Mouse (Mus musculus) adrenal gland, postnatal 25 days (tissue): ENCODE measurements around the gene Ralgapa2. TPM values are rescaled to one million over a fixed set of nuclear protein-coding genes. Genes with fewer than 3 reads are reported as not detected.

Experiments used
- DNase-seq: peaks from one replicate; pipeline ENCODE4 v3.0.0; 2021; ENCODE audit warnings: mixed read lengths
- total RNA-seq: library from RNA; stranded (reverse); gene quantifications from 2 replicates; pipeline ENCODE4 v1.2.3, GENCODE M21; 2021

The Ralgapa2 gene
- total RNA-seq, 1 experiment from 2014 or later, result 32.3 TPM

DNA sequence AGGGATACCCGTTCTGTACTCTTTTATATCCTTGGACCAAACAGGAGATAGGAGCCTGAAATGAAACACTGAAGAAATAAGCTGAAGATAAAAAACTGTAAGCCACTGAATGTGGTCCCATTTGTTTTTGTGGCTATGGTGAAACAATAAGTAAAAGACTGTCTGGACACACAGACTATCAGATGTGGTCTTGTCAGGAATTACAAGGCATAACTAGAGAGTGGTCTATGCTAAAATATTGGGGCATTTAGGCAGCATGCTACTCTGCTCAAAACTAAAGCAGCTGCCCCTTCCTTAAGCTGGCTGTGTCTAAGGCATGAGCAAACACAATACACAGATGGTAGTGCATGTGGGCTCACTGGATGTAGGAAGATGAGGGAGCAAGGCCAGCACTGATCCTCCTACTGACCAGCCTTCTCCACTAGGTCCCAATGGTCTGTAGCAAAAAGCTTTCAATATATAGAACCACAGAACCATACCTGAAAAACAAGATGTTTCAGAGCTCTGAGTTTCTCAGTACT is 211.6 kb downstream of the Ralgapa2 start:
- DNase-seq, result no peak

DNA sequence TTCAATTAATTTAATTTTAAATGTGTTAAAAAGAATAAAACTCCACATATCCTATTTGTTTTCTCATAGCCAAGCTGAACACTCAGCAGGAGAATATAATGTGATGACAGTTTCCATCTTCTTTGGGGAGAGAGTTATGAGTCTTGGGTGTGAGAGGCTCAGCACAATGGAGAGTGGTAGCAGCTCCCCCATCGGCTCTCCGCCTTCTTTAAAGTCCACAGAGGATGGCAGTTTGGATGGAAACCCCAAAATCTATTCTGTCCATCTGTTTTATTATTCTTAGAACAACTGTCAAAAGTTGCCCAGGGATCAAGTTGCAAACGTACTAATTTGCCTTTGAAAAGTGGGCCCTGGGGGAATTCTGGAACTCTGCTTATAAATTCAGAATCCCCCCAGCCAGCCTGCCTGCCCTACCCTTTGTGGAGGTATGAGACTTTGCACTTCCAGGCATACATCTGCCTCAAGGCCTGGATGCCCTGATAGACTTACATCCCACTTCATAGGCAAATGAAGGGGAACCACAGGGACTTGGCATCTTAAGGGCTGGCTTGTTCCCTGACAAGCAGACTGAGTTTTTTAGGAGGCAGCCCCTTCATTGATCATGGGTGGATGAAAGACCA is 212.2 kb downstream of the Ralgapa2 start:
- DNase-seq, result no peak

DNA sequence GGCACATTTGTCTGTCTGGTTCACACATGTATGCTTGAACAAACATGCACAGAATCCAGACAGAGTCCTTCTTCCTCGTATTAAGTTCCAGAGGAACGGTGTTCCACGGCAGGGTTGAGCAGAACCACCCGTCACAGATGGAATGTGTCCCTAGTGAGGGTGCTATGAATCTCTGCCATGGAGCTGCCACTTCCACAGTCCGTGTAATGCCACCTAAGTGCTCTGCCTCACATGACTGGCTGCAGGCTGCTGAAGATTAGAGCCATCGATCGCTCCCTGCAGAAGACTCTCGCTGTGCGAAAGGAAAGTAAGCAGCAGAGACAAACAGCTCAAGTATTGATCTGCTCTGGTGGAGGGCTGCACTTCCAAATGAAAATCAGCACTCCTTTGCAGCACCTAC is 218.6 kb downstream of the Ralgapa2 start:
- no peak for DNase-seq

DNA sequence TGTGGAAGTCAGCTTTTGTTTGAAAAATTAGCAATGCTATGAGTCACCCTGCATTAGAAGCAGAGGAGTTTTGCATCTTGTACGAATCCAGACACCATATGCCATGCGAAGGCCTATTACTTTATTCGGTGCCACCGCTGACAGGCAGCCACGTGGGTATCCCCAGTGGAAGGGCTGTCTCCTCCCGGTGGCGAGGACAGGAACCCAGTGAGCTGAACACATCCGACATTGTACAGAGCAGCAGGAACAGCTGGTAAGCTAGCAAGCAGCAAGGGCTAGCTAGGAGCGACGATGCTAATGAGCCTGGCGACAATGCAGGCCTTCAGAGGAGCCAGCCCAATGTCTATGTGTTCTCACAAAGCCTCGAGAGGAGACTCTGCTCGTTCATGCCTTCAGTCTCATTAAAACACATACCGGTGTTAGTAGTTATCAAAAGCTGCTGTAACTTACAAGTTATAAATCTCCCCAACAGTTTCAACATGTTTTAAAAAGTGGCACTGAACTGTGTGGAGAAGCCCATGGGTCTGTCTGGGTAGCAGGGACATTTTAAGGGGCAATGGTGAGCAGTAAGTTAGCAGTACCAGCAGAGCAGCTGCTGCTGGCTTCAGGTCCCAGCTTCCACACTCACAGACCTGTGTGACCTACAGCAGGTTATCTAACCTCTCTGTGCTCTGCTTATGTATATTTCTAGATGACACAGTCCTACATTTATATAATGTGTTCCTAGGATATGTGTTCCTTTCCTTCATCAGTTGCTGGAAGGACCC is 221.1 kb downstream of the Ralgapa2 start:
- DNase-seq, result no peak

DNA sequence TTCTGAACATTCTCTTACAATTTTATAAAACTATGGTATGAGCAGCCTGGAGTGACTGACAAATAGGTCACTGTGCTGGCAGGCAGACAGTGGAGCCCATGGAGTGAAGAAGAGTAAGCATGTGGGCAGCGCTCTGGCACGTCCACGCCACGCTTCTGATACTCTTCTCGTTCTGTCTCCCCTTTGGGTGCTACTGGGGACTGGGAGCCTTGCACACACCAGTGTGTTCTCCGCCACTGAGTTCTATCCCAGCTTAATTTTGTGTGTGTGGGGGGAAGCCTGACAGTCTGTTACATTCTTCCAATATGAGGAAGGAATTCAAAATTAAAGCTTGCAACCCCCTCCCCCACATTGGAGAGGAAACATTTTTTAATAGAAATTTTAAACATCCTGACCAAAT is 221.8 kb downstream of the Ralgapa2 start:
- no peak for DNase-seq

DNA sequence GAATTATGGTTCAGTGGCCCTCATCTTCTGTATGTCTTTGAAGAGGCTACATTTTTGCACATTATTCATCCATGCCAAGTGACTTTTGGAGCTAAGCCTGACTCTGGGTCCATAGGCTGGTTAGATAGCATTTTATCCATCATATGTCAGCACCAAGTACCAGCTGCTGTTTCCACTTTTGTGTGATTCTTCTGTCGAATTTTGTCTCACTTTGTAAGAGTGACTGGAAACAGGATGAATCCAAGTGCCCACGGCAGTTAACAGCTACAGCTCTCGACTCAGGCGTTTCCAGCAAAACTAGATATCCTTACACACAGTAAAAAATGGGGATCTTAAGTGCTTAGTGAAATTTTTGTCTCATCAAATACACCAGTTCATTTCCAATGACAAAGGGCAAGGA is 222.8 kb downstream of the Ralgapa2 start:
- no peak for DNase-seq

DNA sequence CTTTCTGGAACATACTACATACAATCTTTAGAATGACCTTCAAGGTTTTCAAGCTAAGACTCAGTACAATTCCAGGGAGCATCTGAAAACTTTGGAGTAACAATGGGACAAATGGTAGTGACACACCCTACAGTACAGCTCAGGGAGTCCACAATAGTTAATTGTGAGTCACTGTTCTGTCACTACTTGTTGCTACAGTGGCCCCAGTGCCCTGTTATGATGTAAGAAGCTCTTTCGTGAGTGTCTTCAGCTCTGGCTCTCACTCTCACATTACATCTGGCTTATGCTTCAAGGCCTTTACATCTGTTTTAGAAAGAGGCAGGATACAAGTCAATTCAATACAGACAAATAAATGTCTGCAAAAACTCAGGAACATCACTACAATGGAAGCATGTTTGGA is 223.8 kb downstream of the Ralgapa2 start:
- DNase-seq, result no peak

DNA sequence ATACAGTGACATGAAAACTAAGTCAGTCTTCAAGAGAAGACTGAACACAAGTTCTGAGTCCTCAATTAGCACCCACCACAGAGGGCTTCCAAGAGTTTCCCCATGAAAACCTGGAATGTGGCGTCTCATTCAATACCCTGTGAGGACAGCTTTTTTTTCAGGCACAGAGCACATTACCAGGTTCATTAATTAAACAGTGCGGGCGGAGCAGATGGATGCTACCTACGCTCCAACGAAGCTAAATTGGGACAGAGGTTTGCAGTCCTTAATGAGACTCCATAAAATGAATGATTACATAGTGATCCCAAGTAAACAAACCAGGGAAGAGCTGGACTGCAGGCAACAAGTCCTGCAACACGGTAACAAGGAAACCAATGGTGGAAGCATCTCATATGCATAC is 224.6 kb downstream of the Ralgapa2 start:
- DNase-seq, result no peak

DNA sequence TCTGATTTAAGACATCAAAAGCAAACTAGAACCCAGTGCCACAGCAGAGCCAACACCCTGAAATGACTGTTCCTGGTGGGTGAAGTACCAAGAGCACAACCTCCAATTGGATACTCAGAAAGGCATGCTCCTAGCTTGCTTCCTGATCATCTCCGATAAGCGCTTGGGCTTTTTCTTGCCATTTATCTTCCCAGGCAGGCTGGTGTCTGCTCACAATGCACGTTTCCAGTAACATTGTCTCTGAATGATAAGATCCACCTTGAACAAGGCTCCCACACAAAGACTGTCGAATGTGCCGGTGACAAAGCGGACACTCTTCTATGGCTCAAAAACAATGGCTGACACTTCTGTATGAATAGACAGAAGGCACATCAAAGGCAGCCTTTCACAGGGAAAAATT is 230.8 kb downstream of the Ralgapa2 start:
- no peak for DNase-seq

DNA sequence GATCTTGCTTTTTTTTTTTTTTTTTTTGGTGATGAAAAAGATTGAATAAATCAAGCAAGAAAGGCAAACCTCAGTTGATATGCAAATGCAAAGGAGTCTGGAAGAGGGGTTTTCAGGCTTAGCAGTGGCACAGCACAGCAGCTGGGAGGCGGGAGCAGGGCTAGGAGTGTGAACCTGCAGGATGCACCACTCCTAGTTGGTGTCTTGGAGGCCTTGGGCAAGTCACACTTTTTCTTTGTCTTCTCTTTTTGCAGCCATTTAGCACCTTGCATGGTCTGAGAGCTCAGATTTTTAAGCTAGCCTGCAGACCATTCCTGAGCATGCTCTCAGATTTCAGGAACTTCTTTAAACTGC is 231.2 kb downstream of the Ralgapa2 start:
- DNase-seq, result no peak

DNA sequence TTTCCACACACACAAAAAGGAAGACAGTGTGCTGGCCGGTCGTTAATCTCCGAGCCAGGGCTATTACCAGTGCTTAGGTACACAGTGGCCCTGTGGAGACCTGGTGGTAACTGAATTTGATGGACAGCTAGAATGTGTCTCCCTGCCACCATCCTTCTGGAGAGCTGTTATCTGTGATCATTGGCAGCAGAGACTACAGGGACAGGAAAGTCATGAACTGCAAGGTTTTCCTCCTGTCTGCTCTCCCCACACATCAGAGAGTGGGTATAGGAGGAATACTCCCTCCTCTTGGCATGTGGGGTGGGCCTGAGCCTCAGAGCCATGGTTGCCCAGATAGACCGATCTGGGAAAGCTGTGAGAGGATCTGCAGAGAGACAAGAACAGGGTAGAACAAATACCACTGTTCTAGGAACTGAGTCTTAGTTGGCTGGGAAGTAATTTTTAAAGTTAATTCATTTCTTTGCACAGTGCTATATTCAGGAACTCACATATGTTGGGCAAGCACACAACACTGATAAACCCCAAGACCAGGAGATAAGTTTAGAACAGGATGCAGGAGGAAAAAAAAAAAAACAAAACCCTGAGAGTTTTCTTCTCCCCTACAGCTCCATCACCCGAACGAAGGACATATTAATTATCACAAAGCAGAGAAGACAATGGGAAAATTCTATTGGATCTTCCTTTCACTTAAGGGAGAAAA is 231.8 kb downstream of the Ralgapa2 start:
- DNase-seq, result no peak

DNA sequence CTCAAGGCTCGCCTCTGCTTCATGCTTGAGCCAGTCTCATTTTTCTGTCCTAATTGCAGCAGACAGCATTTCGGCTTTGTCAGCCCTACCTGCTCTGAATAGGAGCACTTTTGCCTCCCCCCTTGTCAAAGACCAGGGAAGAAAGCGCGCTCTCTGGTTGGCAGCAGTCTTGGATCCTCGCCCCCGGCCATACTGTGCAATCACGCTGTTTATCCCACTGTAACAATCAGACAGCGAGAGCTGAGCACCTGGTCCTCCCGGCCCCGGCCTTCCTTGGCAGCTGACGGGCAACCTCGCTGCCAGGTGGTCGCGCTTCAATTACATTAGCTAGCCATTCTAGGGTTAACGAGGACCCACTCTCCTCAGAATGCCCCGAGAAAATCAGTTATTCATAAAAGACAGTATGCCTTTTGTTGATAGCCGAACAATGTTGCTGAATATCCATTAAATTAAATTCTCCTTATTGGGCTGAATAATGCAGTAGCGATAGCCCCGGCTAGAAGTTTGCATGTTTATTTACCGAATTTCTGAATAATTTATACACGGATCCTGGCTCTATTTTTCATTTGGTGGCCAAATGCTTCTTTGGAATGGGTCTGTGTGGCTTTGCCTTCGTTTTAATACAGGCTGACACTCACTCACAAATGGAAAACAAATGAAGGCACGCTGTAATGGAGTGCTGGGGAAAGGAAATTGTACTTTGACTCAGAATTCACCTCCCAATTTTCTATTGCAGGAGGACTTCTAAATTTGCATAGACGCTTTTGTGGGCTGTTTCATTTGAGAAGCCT is 232.5 kb downstream of the Ralgapa2 start:
- DNase-seq, result peak; percentile 13

DNA sequence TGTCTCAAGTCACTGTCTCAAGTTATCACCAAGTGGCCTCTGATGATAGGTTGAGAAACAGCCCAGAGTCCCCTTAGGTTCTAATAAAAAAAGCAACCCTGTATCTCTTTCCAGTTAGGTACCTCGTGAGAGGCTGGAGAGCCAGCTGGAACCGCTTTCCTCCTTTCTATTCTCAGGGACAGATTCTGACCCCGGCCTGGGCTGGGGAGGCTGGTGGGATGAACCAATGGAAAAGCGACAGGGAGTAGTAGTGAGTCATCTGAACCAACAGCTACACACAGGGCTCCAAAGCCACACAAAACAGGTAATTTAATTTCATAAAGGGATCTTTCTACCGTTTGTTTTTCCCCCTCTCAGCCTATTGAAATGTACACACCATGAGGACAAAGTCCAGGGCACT is 233.8 kb downstream of the Ralgapa2 start:
- DNase-seq, result no peak

DNA sequence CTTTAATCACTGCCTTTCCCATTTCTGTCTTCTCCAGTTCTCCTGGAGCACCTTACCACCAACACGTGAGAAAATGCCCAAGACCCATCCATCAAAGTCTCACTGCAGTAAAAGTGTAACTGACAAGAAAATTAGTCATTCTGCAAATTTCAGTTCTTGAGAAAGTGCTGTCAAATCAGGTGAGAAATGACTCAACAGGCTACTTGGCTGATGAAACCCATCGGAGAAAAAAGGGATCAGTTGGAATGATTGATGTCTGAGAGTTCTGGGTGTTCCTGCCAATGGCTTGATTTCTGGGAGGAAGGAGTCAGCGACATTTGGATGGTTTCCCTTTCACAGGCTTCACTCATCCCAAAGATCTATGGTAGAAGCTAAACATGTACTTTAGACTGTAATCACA is 245.6 kb downstream of the Ralgapa2 start:
- no peak for DNase-seq

DNA sequence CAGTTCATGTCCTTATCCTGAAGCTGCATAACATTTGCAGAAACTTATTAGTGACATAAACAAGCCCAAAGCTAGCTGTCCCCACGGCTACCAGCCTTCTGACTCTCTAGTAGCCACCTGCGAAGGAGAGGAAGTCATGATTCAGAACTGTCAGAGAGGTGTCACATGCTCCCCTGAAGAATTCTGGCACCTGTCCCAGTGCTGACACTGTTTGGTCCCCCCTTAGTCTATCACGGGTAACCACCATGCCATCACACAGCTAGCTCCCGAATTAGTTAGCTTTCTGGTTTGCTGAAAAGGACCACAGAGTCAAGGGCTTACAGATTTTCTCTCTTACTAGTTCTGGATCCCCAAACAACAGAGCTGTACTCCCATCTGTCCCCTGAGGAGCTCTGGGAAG is 247.1 kb downstream of the Ralgapa2 start:
- no peak for DNase-seq

DNA sequence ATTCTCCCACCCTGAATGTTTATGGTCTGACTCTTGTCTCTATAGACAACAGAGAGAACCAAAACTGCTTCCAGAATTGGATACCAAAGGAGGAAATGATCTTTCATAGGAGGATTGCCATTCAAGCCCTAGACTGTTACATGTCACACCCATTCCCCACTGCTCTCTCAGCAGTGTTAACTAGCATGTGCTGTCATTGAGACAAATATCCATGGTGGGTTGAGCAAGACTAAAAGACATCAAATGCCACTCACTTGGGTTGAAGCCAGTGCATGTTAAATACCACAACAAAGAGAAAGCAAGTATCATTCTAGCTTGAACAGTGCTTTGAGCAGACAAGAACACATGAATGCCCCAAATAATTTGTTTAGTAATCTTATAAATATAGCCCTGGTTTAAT is 249.2 kb downstream of the Ralgapa2 start:
- DNase-seq, result no peak

DNA sequence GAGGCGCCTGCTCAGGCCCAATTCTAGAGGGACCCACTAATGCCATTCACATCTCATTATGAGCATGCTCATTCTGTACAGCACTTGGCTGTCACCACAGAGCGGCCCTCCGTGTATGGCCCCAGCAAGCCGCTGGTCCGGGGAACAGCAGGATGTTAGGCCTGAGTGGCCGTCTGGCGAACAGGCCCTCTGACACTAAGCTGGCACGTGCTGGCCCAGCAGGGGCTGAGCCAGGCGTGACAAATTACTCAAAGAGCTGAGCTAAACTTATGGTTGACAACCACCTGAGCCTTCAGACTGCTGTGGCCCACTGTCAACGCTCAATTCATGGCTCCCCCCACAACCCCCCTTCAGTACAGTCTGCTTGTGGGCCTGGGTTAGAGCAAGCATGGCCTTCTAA is 249.9 kb downstream of the Ralgapa2 start:
- DNase-seq, result no peak

DNA sequence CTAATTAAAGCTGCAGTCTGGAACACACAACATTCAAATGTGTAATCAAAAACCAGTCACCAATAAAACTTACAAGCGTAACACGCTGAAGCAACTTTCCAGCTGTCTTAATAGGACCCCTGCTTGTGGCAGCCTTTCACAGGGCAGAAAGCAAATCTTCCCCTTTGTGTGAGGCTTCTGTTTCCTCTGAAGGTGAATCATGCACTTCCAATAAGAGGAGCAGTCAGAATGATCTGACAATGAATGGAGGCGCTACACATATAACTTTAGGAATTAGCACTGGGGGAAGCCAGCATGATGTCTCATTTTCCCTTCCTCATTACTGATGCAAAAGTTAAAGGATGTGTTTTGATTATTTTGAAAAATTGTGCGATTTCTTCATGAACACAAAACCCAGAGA is 251.0 kb downstream of the Ralgapa2 start:
- DNase-seq, result no peak

DNA sequence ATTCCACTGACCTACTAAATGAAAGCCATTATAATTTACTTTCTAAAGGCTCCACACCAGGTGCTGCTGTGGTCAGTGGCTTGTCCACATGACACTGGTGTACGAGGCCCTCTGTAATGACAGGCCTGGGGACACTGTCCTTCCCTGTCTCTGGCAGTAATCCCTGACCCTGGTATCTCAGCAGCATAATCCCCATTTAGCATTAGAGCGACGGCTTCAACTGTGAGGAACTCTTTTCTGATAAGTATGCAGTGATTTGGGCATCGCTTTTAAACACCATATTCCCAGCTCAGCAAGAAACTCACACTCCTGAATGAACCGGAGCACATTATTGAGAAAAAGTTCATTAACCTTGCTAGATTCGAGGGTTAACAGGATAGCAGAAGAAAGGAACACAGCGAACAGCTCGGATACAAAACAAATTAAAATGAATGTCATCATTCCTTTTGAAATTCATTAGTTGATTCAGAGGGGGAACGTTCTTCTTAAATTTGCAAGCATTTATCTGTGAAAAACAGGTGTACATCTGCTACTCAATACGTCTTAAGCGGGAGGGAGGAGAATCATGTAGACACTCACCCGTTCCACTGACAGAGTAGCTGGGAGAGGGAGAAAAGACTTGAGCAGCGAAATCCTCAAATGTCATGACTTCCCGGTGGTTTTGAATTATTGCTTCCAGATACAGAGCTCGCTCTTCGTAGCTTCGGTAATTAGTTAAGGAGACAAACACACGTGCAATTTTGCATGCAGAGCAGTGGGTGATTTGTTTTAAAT is 252.2 kb downstream of the Ralgapa2 start:
- DNase-seq, result no peak

DNA sequence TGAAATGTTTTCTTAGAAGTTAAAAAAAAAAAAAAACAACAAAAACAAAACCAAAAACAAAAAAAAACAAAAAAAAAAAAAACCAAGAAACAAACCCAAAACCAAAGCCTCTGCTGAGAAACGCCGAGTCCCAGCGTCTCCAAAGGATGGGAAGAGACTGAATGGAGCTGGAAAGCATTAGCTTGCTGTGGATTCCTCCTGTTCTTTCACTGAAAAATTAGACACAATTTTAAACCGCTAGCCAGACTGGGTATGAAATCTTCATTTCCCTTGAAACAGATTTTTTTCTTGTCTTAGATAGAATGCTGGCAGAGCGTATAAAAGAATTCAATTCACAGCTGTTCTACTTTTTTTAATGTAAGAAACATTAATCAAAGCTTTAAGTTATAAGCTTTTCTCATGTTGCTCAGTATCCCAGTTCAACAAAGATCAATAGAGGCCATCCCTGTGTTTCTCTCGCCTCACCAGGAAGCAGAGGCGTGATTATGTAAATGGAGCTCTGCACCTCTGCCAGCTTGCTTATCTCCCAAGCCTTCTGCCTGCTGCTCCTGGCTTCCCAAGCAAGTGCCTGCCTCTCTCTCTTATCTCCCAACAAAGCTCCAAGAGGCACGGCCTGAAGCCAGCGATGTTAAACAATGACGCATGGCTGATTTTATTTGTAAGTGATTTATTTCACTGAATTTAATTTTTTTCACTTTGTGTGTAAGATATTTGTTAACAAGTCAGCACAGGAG is 253.2 kb downstream of the Ralgapa2 start:
- DNase-seq, result no peak

DNA sequence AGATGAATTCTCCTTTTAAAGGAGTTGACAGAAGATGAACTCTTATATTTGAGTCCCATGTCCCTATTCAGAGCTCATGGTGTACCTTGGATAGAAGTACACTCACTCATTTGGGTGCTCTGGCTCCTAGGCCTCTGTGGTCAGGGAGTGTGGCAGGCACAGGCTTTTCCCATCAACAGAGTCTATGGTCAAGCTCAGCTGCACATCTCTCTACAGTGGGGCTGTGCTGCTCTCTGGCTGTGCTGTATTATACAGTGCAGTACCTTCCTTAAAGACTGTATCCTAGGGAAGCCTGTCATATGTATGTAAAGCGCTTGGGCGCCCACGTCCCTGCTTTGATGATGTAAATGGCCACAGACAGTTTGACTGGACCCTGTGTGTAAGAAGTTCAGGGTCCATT is 254.5 kb downstream of the Ralgapa2 start:
- no peak for DNase-seq
